Mouse (Mus musculus): ENCODE data around the gene Akr1b10. TPM values are rescaled to one million over a fixed set of nuclear protein-coding genes. Genes with fewer than 3 reads are reported as not detected.

The Akr1b10 gene
- polyA plus RNA-seq (2012) = 2.4 and 2.9 TPM in 2 replicates

DNA sequence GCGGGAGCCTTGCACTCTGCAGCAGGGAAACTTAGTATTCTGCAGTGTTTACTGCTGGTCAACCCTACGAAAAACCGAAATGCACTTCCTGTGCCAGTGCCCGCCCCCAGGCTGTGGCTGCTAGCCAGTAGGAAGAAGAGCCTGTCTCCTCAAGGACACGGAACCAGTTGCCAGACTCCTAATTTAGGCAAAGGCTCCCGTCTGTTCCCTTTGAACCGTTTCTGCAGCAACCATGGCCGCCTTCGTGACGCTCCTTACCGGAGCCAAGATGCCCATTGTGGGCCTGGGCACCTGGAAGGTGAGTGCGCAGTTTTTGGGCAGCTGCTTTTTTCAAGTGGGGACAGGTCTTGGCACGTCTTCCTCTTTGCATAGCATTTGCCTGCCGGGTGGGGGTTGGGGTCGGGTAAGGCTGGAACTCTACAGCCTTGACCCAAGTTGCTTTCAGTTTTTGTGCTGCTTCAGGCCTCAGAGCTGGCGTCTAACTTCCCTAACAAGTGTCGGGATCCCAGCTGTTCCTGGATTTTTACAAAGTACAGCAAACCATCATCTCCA lies at the start of gene Akr1b10:
Gene Akr1b10 (plus strand): TSS at position 109 of the 552 bp plus-strand sequence.
- no peak for TF ChIP-seq GATA1 (IDR thresholded peaks at IDR 0.05; ENCODE audit: low read length)

- no peak for TF ChIP-seq GATA1 (IDR thresholded peaks at IDR 0.05; ENCODE audit: low read length)
These were observed 49.3 kb upstream of the Akr1b10 start for GRCm38 (mm10) chr6:34334673-34335072.

DNA sequence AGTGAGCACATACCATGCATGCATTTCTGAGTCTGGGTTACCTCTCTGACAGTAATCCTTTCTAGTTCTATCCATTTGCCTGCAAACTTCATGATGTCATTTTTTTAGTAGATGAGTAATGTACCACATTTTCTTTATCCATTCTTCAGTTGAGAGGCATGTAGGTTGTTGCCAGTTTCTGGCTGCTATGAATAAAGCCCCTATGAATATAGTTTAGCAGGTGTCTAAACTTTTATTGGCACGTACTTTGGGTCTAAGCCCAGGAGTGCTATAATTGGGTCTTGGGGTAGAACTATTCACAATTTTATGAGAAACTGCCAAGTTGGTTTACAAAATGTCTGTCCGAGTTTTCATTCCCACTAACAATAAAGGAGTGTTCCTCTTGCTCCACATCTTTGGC lies 46.2 kb upstream of the Akr1b10 start:
- no peak for TF ChIP-seq GATA1 (IDR thresholded peaks at IDR 0.05; ENCODE audit: low read length)

DNA sequence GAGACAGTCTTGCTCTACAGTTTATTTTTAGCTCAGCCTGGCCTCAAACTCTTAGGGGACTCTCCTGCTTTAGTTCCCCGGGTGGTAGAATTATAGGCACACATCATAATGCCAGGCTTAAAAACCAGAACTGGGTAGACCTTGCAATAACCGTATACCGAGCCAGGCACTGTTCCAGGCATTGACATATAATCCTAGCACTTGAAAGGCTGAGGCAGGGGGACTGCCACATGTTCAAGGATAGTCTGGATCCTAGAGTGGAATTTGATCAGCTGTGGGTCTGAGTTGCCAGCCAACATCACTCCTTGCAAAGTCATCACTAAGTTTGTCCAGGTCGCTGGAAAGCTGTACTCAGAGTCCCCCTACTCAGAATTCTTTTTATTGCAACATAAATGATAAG lies 42.0 kb upstream of the Akr1b10 start:
- no peak for TF ChIP-seq GATA1 (IDR thresholded peaks at IDR 0.05; ENCODE audit: low read length)

GRCm38 (mm10) chr6:34342476-34342875 lies 41.5 kb upstream of the Akr1b10 start:
- TF ChIP-seq GATA1 (IDR thresholded peaks at IDR 0.05; ENCODE audit: low read length) = no peak

GRCm38 (mm10) chr6:34343426-34343825 lies 40.6 kb upstream of the Akr1b10 start:
- no peak for TF ChIP-seq GATA1 (IDR thresholded peaks at IDR 0.05; ENCODE audit: low read length)

DNA sequence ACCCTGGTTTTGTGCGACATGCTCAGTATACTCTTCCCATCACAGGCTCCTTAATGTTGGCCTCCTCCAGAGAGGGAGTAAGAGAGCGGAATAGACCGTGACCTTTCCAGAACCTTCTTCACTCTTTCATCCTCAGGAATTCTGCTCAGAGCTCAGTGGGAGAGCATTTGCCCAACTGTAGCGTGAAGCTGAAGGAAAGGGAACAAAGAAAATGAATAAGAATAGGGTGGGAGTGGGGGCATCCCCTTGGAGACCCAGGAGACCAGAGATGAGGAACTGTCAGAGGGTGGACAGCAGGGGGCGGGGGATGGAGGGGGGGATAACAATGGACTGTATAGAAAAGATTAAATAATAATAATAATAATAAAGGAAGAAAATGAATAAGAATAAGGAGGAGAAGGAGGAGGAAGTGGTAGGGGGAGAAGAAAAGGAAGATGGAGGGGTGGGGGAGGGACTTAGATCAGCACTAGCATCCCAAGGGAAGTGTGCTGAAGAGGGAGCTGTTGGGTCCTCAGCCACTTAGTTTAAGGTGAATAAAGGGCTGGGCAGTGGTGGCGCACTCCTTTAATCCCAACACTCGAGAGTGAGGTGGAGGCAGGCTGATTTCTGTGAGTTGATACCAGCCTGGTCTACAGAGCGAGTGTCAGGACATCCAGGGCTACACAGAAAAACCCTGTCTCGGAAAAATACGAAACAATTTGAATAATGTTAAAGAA lies 39.7 kb upstream of the Akr1b10 start:
- TF ChIP-seq GATA1 (IDR thresholded peaks at IDR 0.05; ENCODE audit: low read length) = no peak

GRCm38 (mm10) chr6:34344935-34345334 lies 39.1 kb upstream of the Akr1b10 start:
- TF ChIP-seq GATA1 (IDR thresholded peaks at IDR 0.05; ENCODE audit: low read length) = no peak

- TF ChIP-seq GATA1 (IDR thresholded peaks at IDR 0.05; ENCODE audit: low read length) = no peak
These were observed 37.7 kb upstream of the Akr1b10 start for GRCm38 (mm10) chr6:34346096-34346898.

DNA sequence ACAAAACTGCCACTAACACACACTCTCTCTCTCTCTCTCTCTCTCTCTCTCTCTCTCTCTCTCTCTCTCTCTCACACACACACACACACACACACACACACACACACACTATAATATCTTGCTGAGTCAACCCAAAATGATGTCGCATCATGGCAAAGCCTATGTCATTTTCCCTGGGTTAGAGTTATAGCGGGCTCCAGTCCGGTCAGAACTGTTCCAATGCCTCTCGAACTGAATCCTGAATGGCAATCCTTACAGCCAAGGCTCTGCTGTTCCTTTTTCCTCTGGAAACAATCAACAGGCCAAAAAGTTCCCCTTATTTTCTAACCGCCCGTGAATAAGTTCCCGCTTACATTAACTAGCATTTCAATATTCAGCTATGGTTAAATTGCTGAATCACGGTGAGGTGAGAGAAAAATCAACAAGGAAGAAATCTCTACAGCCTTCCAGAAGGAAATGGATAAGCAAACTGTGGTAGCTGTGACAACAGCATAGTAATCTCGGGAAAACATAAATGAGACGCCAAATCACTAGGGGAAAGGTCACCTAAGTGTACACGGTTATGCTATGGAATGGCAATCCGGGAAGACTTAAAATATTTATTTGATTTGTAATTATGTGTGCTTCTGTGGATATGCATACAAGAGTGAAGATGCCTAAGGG lies 33.9 kb upstream of the Akr1b10 start:
- no peak for TF ChIP-seq GATA1 (IDR thresholded peaks at IDR 0.05; ENCODE audit: low read length)

DNA sequence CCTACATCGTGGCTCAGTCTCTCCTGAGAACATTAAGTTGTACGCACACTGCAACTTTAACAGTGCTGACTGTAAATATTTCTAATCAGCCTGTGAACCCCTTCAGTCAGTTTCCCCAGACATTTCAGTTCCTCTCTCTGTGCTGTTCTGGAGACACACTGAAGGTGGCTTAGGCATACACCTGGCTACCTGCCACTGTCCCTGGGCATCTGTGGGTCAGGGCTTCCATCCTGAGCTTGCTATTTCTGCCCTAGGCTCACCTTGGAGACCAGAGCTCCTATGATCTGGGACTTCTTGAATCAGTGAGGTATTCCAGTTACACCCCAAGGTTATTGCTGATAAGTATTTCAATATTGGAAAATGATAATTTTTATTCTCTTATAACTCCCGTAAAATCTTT lies 31.6 kb upstream of the Akr1b10 start:
- TF ChIP-seq GATA1 (IDR thresholded peaks at IDR 0.05; ENCODE audit: low read length) = no peak

DNA sequence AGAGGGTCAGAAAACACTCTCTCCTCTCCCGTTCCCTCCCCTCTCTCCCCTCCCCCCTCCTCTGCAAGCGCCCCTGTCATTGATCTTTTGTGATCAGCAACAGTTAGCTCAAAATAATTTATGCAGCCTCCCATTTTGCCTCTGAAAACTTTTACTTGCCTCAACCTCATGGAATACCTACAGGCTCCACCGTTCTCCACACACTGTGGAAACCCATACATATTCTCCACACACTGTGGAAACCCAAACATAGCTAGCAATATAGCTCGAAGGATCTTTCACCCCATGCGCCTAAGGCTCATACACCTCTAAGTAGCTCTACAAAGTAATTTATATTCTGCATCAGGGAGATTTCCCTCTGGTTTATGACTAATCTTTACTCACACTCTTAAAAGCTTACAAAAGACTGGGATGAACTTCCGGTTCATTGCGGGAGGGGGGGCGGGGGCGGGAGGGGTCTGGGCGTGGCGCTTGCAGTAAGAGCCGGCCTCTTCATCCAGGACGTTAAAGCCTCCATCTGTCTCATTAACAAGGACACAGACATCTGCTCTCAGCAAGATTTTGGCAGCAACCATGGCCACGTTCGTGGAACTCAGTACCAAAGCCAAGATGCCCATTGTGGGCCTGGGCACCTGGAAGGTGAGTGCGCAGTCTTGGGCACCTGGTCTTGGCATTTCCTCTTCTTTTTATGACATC lies 30.2 kb upstream of the Akr1b10 start, which contains the start of gene Akr1b8:
Gene Akr1b8 (plus strand): TSS at position 462 of the 696 bp plus-strand sequence.
- TF ChIP-seq GATA1 (IDR thresholded peaks at IDR 0.05; ENCODE audit: low read length) = no peak

GRCm38 (mm10) chr6:34354354-34355348 lies 29.4 kb upstream of the Akr1b10 start:
- no peak for TF ChIP-seq GATA1 (IDR thresholded peaks at IDR 0.05; ENCODE audit: low read length)

DNA sequence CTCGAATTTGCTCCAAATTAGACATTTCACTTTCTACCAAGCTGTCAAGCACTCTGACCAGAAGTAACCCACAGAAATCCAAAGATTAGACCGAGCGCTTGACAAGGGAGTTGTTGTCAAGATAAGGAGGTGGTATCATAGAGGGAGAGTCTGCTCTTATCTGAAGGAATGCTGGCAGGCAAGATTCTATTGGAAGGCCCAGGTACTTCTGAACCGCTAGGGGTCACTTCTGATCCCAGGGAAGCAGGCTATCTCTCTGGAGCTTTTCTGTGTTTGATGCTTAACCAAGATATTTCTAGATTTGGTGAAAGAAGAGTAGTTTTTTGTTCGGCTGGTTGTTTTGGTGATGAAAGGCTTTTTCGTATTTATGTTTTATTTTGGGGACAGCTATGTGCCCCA lies 28.7 kb upstream of the Akr1b10 start:
- no peak for TF ChIP-seq GATA1 (IDR thresholded peaks at IDR 0.05; ENCODE audit: low read length)

All from G1E-ER4 (cell line).